Mouse (Mus musculus) stomach, postnatal 0 days (tissue): ENCODE measurements around the gene Socs2.

Experiments
- CTCF ChIP-seq: IDR thresholded peaks from 2 replicates; pipeline ENCODE4 v1.5.1; 2016; ENCODE audit warnings: antibody characterized with exemption, low read depth, mild to moderate bottlenecking, moderate library complexity
- EP300 ChIP-seq: optimal IDR thresholded peaks from 2 replicates; pipeline ENCODE3; 2016; ENCODE audit warnings: antibody characterized with exemption

DNA sequence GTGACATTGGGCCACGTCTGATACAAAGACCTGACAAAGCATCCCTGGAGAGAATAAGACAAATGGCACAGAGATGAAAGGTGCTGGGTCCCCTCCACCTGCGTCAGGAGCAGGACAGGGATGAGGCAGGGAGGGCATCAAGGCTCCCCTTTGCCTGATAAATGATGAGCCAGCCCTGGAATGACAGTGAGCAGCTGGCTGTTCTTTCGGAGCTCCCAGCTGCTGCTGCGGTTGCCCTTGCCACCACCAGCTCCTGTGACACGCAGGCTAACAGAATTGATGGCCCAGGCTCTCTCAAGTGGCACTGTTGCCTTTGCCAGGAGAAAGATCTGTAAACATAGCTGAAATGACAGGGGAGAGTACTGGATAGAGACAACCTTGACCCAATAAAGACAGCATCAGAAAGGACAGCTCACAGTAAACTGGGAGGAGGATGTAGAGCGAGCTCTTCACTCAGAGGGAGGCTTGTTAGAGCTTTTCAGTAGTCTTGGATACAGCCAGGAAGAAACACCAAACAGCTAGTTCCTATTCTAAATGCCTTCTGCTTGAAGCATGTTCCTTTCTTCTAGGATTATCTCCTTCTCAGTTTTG lies 61.2 kb downstream of the Socs2 start:
- TF ChIP-seq CTCF = no peak
- TF ChIP-seq EP300 = no peak
